Mouse (Mus musculus): ENCODE results near the gene Slc23a3. TPM values are rescaled to one million over a fixed set of nuclear protein-coding genes. Genes with fewer than 3 reads are reported as not detected.
A peak's percentile ranks its signal among the peaks of the same experiment; 100 is the strongest.

Gene Slc23a3
- total and polyA plus RNA-seq, 3 experiments: 0.22 to 1.5 TPM; not detected in 1

GRCm38 (mm10) chr1:75179334-75180104 lies 45.8 kb upstream of the Slc23a3 start:
- peak; percentile 65 for ATAC-seq (ENCODE audit: extremely low read depth, insufficient number of reproducible peaks, low FRiP score, poor library complexity, severe bottlenecking)
- TF ChIP-seq POLR2AphosphoS5 (IDR thresholded peaks at IDR 0.05; ENCODE audit: insufficient replicate concordance, low read depth, low read length): no peak
- peak; percentile 47; the same call in 1 of the 2 replicates for TF ChIP-seq TAL1 (conservative IDR thresholded peaks at IDR 0.05; ENCODE audit: low read depth, low read length)

GRCm38 (mm10) chr1:75168472-75169464 lies 35.1 kb upstream of the Slc23a3 start, which contains the start of gene Zfand2b:
TSS of gene Zfand2b (plus strand) at chr1:75168646.
- peak; percentile 92 for ATAC-seq (ENCODE audit: extremely low read depth, insufficient number of reproducible peaks, low FRiP score, poor library complexity, severe bottlenecking)
- TF ChIP-seq GATA1 (IDR thresholded peaks at IDR 0.05; ENCODE audit: borderline replicate concordance, low read length): no peak
- no peak for TF ChIP-seq GATA2 (IDR thresholded peaks at IDR 0.05; ENCODE audit: borderline replicate concordance, low read depth, low read length)
- no peak for TF ChIP-seq POLR2AphosphoS5 (IDR thresholded peaks at IDR 0.05; ENCODE audit: insufficient replicate concordance, low read depth, low read length)
- no peak for TF ChIP-seq TAL1 (conservative IDR thresholded peaks at IDR 0.05; ENCODE audit: low read depth, low read length)
- TF ChIP-seq CTCF (IDR thresholded peaks at IDR 0.05; ENCODE audit: low read depth, low read length): no peak
- Histone ChIP-seq H3K36me3 (replicated peaks) (peaks cover 45% of the 10 kb centered on the region), H3K27me3 (ENCODE audit: insufficient read depth, low read length) (no peaks in the 10 kb centered on the region), H3K4me1 (ENCODE audit: insufficient read depth, low read depth, low read length) (peaks cover 50% of the 10 kb centered on the region), H3K9me3 (replicated peaks) (no peaks in the 10 kb centered on the region), H3K4me3 (ENCODE audit: low read depth, low read length) (peak within 1 kb of the TSS; percentile 74)
- DNase-seq (ENCODE audit: low spot score): peak; percentile 97

More at GRCm38 (mm10) chr1:75179334-75180104, 45.8 kb upstream of the Slc23a3 start:
- Histone ChIP-seq H3K9me3 (replicated peaks) (peaks cover 3% of the 10 kb centered on the region; the same call in 1 of the 2 replicates), H3K4me1 (ENCODE audit: insufficient read depth, low read depth, low read length) (peaks cover 59% of the 10 kb centered on the region), H3K36me3 (replicated peaks) (peaks cover 81% of the 10 kb centered on the region), H3K4me3 (ENCODE audit: low read depth, low read length) (peak overlapping the region; percentile 80), H3K27me3 (ENCODE audit: insufficient read depth, low read length) (no peaks in the 10 kb centered on the region; the same call in 1 of the 2 replicates)
- peak; percentile 86 for DNase-seq (ENCODE audit: low spot score)

GRCm38 (mm10) chr1:75168093-75168471 lies 34.4 kb upstream of the Slc23a3 start:
- TF ChIP-seq CTCF (IDR thresholded peaks at IDR 0.05; ENCODE audit: low read depth, low read length): no peak
- no peak for TF ChIP-seq GATA2 (IDR thresholded peaks at IDR 0.05; ENCODE audit: borderline replicate concordance, low read depth, low read length)
- TF ChIP-seq TAL1 (conservative IDR thresholded peaks at IDR 0.05; ENCODE audit: low read depth, low read length): no peak
- TF ChIP-seq GATA1 (IDR thresholded peaks at IDR 0.05; ENCODE audit: borderline replicate concordance, low read length): no peak
- TF ChIP-seq POLR2AphosphoS5 (IDR thresholded peaks at IDR 0.05; ENCODE audit: insufficient replicate concordance, low read depth, low read length): no peak
- ATAC-seq (ENCODE audit: extremely low read depth, insufficient number of reproducible peaks, low FRiP score, poor library complexity, severe bottlenecking) (no peak), DNase-seq (ENCODE audit: low spot score) (no peak)
- Histone ChIP-seq H3K9me3 (replicated peaks) (no peaks in the 10 kb centered on the region), H3K27me3 (ENCODE audit: insufficient read depth, low read length) (no peaks in the 10 kb centered on the region), H3K36me3 (replicated peaks) (peaks cover 38% of the 10 kb centered on the region), H3K4me1 (ENCODE audit: insufficient read depth, low read depth, low read length) (peaks cover 50% of the 10 kb centered on the region), H3K4me3 (ENCODE audit: low read depth, low read length) (peak overlapping the region; percentile 74)

- H3K4me3 ChIP-seq (ENCODE audit: low read depth, low read length): peak overlapping the region; percentile 59; the same call in 1 of the 2 replicates
- H3K4me1 ChIP-seq (ENCODE audit: insufficient read depth, low read depth, low read length): peaks cover 53% of the 10 kb centered on the region
- no peaks in the 10 kb centered on the region for H3K27me3 ChIP-seq (ENCODE audit: insufficient read depth, low read length)
- DNase-seq (ENCODE audit: low spot score) (no peak), ATAC-seq (ENCODE audit: extremely low read depth, insufficient number of reproducible peaks, low FRiP score, poor library complexity, severe bottlenecking) (no peak)
- no peaks in the 10 kb centered on the region for H3K36me3 ChIP-seq (replicated peaks)
- no peaks in the 10 kb centered on the region for H3K9me3 ChIP-seq (replicated peaks)
- no peak for TF ChIP-seq TAL1 (conservative IDR thresholded peaks at IDR 0.05; ENCODE audit: low read depth, low read length)
- TF ChIP-seq GATA2 (IDR thresholded peaks at IDR 0.05; ENCODE audit: borderline replicate concordance, low read depth, low read length): no peak
- TF ChIP-seq GATA1 (IDR thresholded peaks at IDR 0.05; ENCODE audit: borderline replicate concordance, low read length): no peak
- no peak for TF ChIP-seq CTCF (IDR thresholded peaks at IDR 0.05; ENCODE audit: low read depth, low read length)
- TF ChIP-seq POLR2AphosphoS5 (IDR thresholded peaks at IDR 0.05; ENCODE audit: insufficient replicate concordance, low read depth, low read length): no peak
These were observed 26.5 kb upstream of the Slc23a3 start for GRCm38 (mm10) chr1:75160256-75160617.

- Histone ChIP-seq H3K9me3 (replicated peaks) (no peaks in the 10 kb centered on the region), H3K36me3 (replicated peaks) (no peaks in the 10 kb centered on the region), H3K4me1 (ENCODE audit: insufficient read depth, low read depth, low read length) (peaks cover 58% of the 10 kb centered on the region), H3K4me3 (ENCODE audit: low read depth, low read length) (peak overlapping the region; percentile 34; the same call in 1 of the 2 replicates), H3K27me3 (ENCODE audit: insufficient read depth, low read length) (no peaks in the 10 kb centered on the region)
- ATAC-seq (ENCODE audit: extremely low read depth, insufficient number of reproducible peaks, low FRiP score, poor library complexity, severe bottlenecking) (peak; percentile 77), DNase-seq (ENCODE audit: low spot score) (peak; percentile 50)
- TF ChIP-seq GATA2 (IDR thresholded peaks at IDR 0.05; ENCODE audit: borderline replicate concordance, low read depth, low read length): no peak
- TF ChIP-seq TAL1 (conservative IDR thresholded peaks at IDR 0.05; ENCODE audit: low read depth, low read length): peak; percentile 77
- TF ChIP-seq GATA1 (IDR thresholded peaks at IDR 0.05; ENCODE audit: borderline replicate concordance, low read length): no peak
- no peak for TF ChIP-seq POLR2AphosphoS5 (IDR thresholded peaks at IDR 0.05; ENCODE audit: insufficient replicate concordance, low read depth, low read length)
These were observed 26.0 kb upstream of the Slc23a3 start for GRCm38 (mm10) chr1:75159540-75160255.

Measured in G1E (cell line).